Mouse (Mus musculus) MEL-GATA-1-ER (cell line): ENCODE measurements around the gene Bcar1.

Experiments used
- DNase-seq: peaks from one replicate; pipeline ENCODE4 v3.0.0-alpha.2; 2012; ENCODE audit warnings: low read depth; ENCODE audit errors: extremely low read depth

Bcar1 gene

GRCm38 (mm10) chr8:111682521-111682920 lies 61.1 kb downstream of the Bcar1 start:
- DNase-seq, result no peak

DNA sequence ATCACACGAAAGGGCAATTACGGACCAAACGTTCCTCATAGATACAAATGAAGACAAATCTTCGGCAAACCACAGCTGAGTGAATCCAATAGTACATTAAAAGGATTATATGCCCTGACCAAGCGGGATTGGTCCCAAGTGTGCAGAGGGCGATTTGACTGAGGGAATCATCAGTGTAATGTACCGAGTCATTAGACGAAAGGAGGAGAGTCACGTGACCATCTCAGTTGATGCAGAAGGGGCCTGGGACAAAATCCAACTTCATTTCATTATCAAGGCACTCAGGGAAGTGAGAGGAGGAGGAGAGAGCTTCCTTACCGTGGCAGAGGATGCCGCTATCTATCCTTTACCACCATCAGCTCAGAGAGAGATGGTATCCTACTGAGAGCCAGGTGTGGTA lies 62.5 kb downstream of the Bcar1 start:
- DNase-seq, result no peak

- DNase-seq, result no peak
These were observed 63.1 kb downstream of the Bcar1 start for GRCm38 (mm10) chr8:111680423-111681028.

- no peak for DNase-seq
These were observed 64.8 kb downstream of the Bcar1 start for GRCm38 (mm10) chr8:111678848-111679247.

DNA sequence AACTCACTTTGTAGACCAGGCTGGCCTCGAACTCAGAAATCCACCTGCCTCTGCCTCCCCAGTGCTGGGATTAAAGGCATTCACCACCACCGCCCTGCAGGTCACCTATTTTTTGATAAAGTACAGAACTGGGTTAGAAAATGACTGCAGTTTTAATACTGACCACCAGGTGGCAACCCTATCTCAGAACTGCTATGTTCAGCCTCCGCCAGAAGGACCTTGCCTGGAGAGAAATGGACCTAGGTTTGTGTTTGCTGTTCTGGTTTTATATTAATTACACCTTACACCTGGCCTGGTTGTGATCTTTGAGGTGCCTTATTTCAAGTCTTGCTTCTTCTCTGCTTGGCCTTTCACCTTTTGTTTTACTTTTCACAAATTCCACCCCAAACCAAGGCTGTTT lies 65.5 kb downstream of the Bcar1 start:
- peak; percentile 47 for DNase-seq

- no peak for DNase-seq
These were observed 67.4 kb downstream of the Bcar1 start for GRCm38 (mm10) chr8:111676237-111676636.

DNA sequence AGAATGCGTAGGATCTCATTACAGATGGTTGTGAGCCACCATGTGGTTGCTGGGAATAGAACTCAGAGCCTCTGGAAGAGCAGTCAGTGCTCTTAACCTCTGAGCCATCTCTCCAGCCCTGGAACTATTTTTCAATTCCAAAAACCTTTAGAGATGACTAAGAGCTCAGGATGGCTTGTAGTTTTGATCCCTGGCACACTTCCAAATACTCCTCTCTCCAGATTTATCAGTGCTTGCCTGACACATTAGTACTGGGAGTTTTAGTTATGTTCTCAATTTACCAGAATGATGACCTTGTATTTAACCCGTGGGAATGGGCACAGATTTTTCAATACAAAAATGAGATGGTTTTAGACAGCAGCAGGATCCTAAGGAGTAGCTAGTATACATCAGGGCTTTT lies 76.9 kb downstream of the Bcar1 start:
- no peak for DNase-seq

GRCm38 (mm10) chr8:111662473-111662872 lies 81.1 kb downstream of the Bcar1 start:
- peak; percentile 46 for DNase-seq
